Mouse (Mus musculus) megakaryocyte, adult 5-6 weeks (primary cell): ENCODE measurements at regions not wholly inside any gene's neighbourhood (a gene's known extent, or its start where the extent isn't known, plus 50 kb on each side); places are given as distances from the start of the nearest gene placed in this dataset.

Source experiments
- ATAC-seq: 2 replicates; pipeline ENCODE4 v1.8.0; 2016; ENCODE audit warnings: mild to moderate bottlenecking, inconsistent platforms; ENCODE audit not compliant: poor library complexity, severe bottlenecking

- no peak for ATAC-seq
Measured at GRCm38 (mm10) chr11:63287766-63288165, 159.0 kb downstream of the Pmp22 start.

- ATAC-seq = no peak
Measured at GRCm38 (mm10) chr11:63290618-63291017, 161.8 kb downstream of the Pmp22 start.

- no peak for ATAC-seq
Measured at GRCm38 (mm10) chr11:63293485-63293884, 164.7 kb downstream of the Pmp22 start.

- ATAC-seq = no peak
Measured at GRCm38 (mm10) chr11:63294476-63294875, 165.7 kb downstream of the Pmp22 start.

- no peak for ATAC-seq
Measured at GRCm38 (mm10) chr11:63296476-63296875, 167.7 kb downstream of the Pmp22 start.

GRCm38 (mm10) chr11:63299712-63300581 is 171.2 kb downstream of the Pmp22 start:
- ATAC-seq = no peak

GRCm38 (mm10) chr11:63325166-63325565 is 196.4 kb downstream of the Pmp22 start:
- ATAC-seq = no peak

- ATAC-seq = no peak
Measured at GRCm38 (mm10) chr11:63326864-63327263, 198.1 kb downstream of the Pmp22 start.

GRCm38 (mm10) chr11:63337503-63337902 is 208.7 kb downstream of the Pmp22 start:
- ATAC-seq = no peak

- no peak for ATAC-seq
Measured at GRCm38 (mm10) chr11:63338277-63338676, 209.5 kb downstream of the Pmp22 start.

GRCm38 (mm10) chr11:63345653-63346052 is 216.9 kb downstream of the Pmp22 start:
- ATAC-seq = no peak

GRCm38 (mm10) chr11:63350123-63350696 is 221.4 kb downstream of the Pmp22 start:
- ATAC-seq = no peak

- ATAC-seq = no peak
Measured at GRCm38 (mm10) chr11:63351999-63352398, 223.2 kb downstream of the Pmp22 start.

- no peak for ATAC-seq
Measured at GRCm38 (mm10) chr11:63352990-63353389, 224.2 kb downstream of the Pmp22 start.

GRCm38 (mm10) chr11:63353671-63354070 is 224.9 kb downstream of the Pmp22 start:
- ATAC-seq = no peak

- ATAC-seq = no peak
Measured at GRCm38 (mm10) chr11:63357772-63358344, 229.1 kb downstream of the Pmp22 start.

- ATAC-seq = no peak
Measured at GRCm38 (mm10) chr11:63367756-63368265, 239.0 kb downstream of the Pmp22 start.

- ATAC-seq = no peak
Measured at GRCm38 (mm10) chr11:63369475-63369874, 240.7 kb downstream of the Pmp22 start.

- ATAC-seq = no peak
Measured at GRCm38 (mm10) chr11:63376311-63376710, 247.5 kb downstream of the Pmp22 start.

- ATAC-seq = no peak
Measured at GRCm38 (mm10) chr11:63376991-63377390, 248.2 kb downstream of the Pmp22 start.

- ATAC-seq = no peak
Measured at GRCm38 (mm10) chr11:63388247-63388646, 259.5 kb downstream of the Pmp22 start.

GRCm38 (mm10) chr11:63391478-63391877 is 262.7 kb downstream of the Pmp22 start:
- no peak for ATAC-seq
